Mouse (Mus musculus) telencephalon, adult 2 months (tissue): ENCODE results near the gene Sap30bp.

Experiments used
- DNase-seq: peaks from one replicate; pipeline ENCODE4 v3.0.0-alpha.2; 2011; ENCODE audit warnings: low read depth, low spot score

Gene Sap30bp

GRCm38 (mm10) chr11:115904956-115905790, 27.9 kb upstream of the Sap30bp start:
- DNase-seq, result peak; percentile 19

GRCm38 (mm10) chr11:115906116-115906515, 27.0 kb upstream of the Sap30bp start:
- DNase-seq, result no peak

- DNase-seq, result no peak
Observed at GRCm38 (mm10) chr11:115906521-115906920, 26.6 kb upstream of the Sap30bp start.

GRCm38 (mm10) chr11:115911134-115911561, 21.9 kb upstream of the Sap30bp start:
- no peak for DNase-seq

GRCm38 (mm10) chr11:115911632-115912376, 21.3 kb upstream of the Sap30bp start, which contains the start of gene Smim6:
Gene Smim6 (plus strand): TSS chr11:115912017.
- DNase-seq, result no peak

GRCm38 (mm10) chr11:115916579-115916978, 16.5 kb upstream of the Sap30bp start:
- DNase-seq, result no peak

GRCm38 (mm10) chr11:115918637-115919036, 14.4 kb upstream of the Sap30bp start:
- DNase-seq, result no peak

- no peak for DNase-seq
Observed at GRCm38 (mm10) chr11:115919073-115919472, 14.0 kb upstream of the Sap30bp start.

GRCm38 (mm10) chr11:115920110-115920818, 12.8 kb upstream of the Sap30bp start:
- DNase-seq, result no peak

- no peak for DNase-seq
Observed at GRCm38 (mm10) chr11:115921986-115922385, 11.1 kb upstream of the Sap30bp start.

GRCm38 (mm10) chr11:115929031-115929430, 4.1 kb upstream of the Sap30bp start:
- no peak for DNase-seq

- DNase-seq, result no peak
Observed at GRCm38 (mm10) chr11:115929818-115930217, 3.3 kb upstream of the Sap30bp start.

- DNase-seq, result no peak
Observed at GRCm38 (mm10) chr11:115931235-115931634, 1.8 kb upstream of the Sap30bp start.

GRCm38 (mm10) chr11:115933747-115934110, 647 bp downstream of the Sap30bp start:
- DNase-seq, result no peak

GRCm38 (mm10) chr11:115939690-115940329, 6.7 kb downstream of the Sap30bp start:
- peak; percentile 50 for DNase-seq

GRCm38 (mm10) chr11:115941980-115942379, 8.9 kb downstream of the Sap30bp start:
- DNase-seq, result no peak

- DNase-seq, result no peak
Observed at GRCm38 (mm10) chr11:115945247-115945646, 12.2 kb downstream of the Sap30bp start.

GRCm38 (mm10) chr11:115946221-115946828, 13.2 kb downstream of the Sap30bp start:
- no peak for DNase-seq

- DNase-seq, result no peak
Observed at GRCm38 (mm10) chr11:115948316-115948715, 15.2 kb downstream of the Sap30bp start.

GRCm38 (mm10) chr11:115950719-115951118, 17.6 kb downstream of the Sap30bp start:
- no peak for DNase-seq

GRCm38 (mm10) chr11:115954712-115955111, 21.6 kb downstream of the Sap30bp start:
- DNase-seq, result no peak
